Mouse (Mus musculus) megakaryocyte, embryonic 14.5 days (primary cell): ENCODE data around the gene Lurap1. TPM values are rescaled to one million over a fixed set of nuclear protein-coding genes. Genes with fewer than 3 reads are reported as not detected.

Experiments used
- H3K27me3 ChIP-seq: replicated peaks from 2 replicates; pipeline ENCODE3; 2012; ENCODE audit warnings: inconsistent platforms
- H3K36me3 ChIP-seq: replicated peaks from 2 replicates; pipeline ENCODE3; 2012; ENCODE audit warnings: low read length, inconsistent platforms, mixed read lengths
- H3K4me1 ChIP-seq: 2 replicates; pipeline ENCODE4 v1.6.1; 2012; ENCODE audit warnings: inconsistent platforms
- H3K4me3 ChIP-seq: replicated peaks from 2 replicates; pipeline ENCODE3; 2012; ENCODE audit warnings: moderate library complexity, mild to moderate bottlenecking, inconsistent platforms
- H3K9me3 ChIP-seq: 2 replicates; pipeline ENCODE4 v1.6.1; 2012; ENCODE audit warnings: inconsistent platforms
- FLI1 ChIP-seq: IDR thresholded peaks from 2 replicates; pipeline ENCODE4 v1.6.1; 2012; ENCODE audit warnings: low read length, inconsistent platforms, mixed read lengths
- GATA1 ChIP-seq: IDR thresholded peaks from 3 replicates; pipeline ENCODE4 v1.6.1; 2012; ENCODE audit warnings: mixed read lengths, low read length, inconsistent platforms, borderline replicate concordance
- polyA plus RNA-seq: library from polyadenylated mRNA; stranded (reverse); fragments of >175 nt; gene quantifications from 2 replicates; pipeline ENCODE4 v1.2.3, GENCODE M21; 2012; ENCODE audit warnings: low replicate concordance; ENCODE audit not compliant: insufficient read depth

Gene Lurap1
- polyA plus RNA-seq, 1 experiment = not detected

DNA sequence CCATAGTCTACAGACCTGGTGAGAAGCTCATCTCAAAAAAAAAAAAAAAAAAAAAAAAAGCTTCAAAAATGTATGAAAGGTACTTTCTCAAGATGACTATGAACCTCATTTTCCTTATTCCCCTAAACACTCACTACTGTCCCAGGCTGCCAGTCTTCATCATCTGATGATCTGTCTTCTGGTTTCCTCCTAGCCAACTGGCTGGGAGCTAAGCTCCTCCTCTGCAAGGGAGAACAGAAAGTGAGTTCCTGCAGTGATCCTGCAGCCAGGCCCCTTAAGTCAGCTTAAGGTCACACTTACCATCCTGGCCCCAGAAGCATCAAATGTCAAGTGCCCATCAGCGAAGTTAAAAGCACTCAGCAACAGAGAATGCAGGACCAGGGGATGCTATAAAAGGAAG lies 28.4 kb downstream of the Lurap1 start:
- Histone ChIP-seq H3K4me1 (peaks cover 36% of the 10 kb centered on the region), H3K27me3 (no peaks in the 10 kb centered on the region), H3K4me3 (peak overlapping the region; percentile 94), H3K9me3 (no peaks in the 10 kb centered on the region), H3K36me3 (peaks cover 26% of the 10 kb centered on the region)
- TF ChIP-seq GATA1 = no peak
- no peak for TF ChIP-seq FLI1

DNA sequence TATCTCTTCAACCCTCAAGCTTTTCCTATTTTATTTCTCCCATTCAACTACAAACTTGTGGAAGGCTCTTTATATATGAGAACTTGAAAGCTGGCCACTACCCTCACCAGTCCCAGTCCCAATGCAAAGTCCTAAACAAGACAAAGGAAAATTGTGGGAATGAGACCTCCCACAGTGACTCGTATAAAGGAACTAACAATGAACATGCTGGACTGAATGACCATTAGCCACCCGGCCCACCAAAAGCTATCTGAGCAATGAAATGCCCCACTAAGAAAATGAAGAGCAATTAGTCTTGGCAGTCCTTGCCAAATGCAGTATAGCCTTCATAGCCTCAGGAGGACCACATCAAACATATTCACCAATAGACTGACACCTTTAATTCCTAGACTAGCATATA lies 39.7 kb downstream of the Lurap1 start:
- Histone ChIP-seq H3K27me3 (no peaks in the 10 kb centered on the region), H3K36me3 (peaks cover 80% of the 10 kb centered on the region), H3K9me3 (no peaks in the 10 kb centered on the region), H3K4me1 (no peaks in the 10 kb centered on the region; the same call in 1 of the 2 replicates), H3K4me3 (no peak overlapping the region)
- no peak for TF ChIP-seq GATA1
- no peak for TF ChIP-seq FLI1

DNA sequence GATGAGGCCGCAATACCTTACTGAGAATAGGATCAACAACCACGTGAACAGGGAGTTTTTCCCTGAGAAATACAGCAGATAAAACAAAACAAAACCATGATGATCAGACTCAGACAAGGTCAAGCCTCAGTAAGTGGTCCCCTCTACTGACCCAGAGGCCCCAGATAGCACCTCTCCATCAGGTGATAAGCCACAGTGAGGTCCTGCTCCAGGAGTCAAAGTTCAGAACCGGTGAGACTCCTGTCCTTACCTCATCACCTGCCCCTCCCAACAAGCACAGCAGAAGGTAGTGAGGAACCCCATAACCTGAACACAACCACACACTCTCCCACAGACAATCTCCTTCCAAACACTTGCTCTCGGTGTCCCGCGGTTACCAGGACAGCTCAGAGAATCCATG lies 40.4 kb downstream of the Lurap1 start:
- Histone ChIP-seq H3K4me3 (no peak overlapping the region), H3K4me1 (no peaks in the 10 kb centered on the region; the same call in 1 of the 2 replicates), H3K27me3 (no peaks in the 10 kb centered on the region), H3K9me3 (no peaks in the 10 kb centered on the region), H3K36me3 (peaks cover 78% of the 10 kb centered on the region)
- TF ChIP-seq GATA1 = no peak
- TF ChIP-seq FLI1 = no peak

DNA sequence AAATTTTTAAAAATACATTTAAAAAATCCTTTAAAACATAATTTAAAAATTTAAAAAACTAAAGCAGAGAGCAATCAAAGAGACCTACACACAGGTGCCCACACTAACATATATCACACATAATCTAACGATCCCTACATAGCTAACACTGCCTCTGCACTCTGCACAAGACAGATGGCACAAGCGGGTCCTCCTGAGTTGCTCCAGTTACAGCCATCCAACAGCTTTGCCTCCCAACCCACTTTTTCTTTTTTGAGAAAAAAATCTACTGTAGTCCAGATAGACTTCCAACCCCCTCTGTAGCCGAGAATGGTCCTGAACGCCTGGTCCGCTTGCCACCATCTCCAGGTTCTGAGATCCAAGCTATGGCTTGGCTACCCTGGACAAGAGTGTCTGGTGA lies 45.9 kb downstream of the Lurap1 start:
- Histone ChIP-seq H3K27me3 (no peaks in the 10 kb centered on the region), H3K36me3 (peaks cover 80% of the 10 kb centered on the region), H3K4me3 (no peak overlapping the region), H3K9me3 (no peaks in the 10 kb centered on the region), H3K4me1 (peaks cover 13% of the 10 kb centered on the region)
- no peak for TF ChIP-seq FLI1
- no peak for TF ChIP-seq GATA1

DNA sequence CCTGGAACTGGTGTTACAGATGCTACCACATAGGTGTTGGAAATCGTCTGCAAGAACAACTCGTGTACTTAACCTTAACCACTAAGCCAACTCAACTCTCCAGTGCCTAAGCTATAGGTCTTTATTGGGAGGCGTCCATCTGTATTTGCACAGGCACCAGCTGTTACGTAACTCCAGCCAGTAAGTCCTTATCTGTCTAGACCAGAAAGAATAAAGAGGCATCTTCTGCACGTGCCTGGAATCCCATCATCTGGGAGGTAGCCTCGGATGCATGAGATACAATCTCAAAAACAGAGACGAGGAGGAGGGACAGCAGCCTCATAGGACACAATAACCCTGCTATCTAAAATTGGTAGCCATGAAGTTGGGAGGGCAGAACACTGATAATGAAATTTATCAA lies 50.2 kb downstream of the Lurap1 start:
- peaks cover 97% of the 10 kb centered on the region for H3K36me3 ChIP-seq
- no peak for TF ChIP-seq GATA1
- TF ChIP-seq FLI1 = no peak
- H3K9me3 ChIP-seq = no peaks in the 10 kb centered on the region
- peaks cover 13% of the 10 kb centered on the region for H3K4me1 ChIP-seq
- no peaks in the 10 kb centered on the region for H3K27me3 ChIP-seq
- H3K4me3 ChIP-seq = no peak overlapping the region

DNA sequence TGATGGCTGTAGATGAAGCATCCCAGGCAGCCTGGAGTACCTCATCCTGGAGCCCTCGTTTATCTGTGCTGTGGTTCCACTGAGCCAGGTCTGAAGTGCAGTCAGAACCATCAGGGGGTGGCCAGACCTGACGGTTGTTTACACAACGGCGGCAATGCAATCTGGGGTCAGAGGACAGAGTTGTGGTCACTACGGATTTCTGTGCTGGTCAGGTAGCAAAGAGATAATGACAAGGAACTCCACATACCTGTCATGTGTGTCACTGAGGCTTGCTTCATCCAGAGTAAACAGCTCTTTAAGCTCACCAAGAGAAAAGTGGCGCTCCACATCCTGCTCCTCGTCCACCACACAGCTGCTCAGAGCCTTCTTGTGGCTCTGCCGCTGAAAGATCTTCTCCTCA lies 53.9 kb downstream of the Lurap1 start:
- Histone ChIP-seq H3K36me3 (peaks cover 100% of the 10 kb centered on the region), H3K4me3 (no peak overlapping the region), H3K9me3 (no peaks in the 10 kb centered on the region), H3K4me1 (peaks cover 13% of the 10 kb centered on the region), H3K27me3 (no peaks in the 10 kb centered on the region)
- TF ChIP-seq GATA1 (no peak), FLI1 (no peak)

DNA sequence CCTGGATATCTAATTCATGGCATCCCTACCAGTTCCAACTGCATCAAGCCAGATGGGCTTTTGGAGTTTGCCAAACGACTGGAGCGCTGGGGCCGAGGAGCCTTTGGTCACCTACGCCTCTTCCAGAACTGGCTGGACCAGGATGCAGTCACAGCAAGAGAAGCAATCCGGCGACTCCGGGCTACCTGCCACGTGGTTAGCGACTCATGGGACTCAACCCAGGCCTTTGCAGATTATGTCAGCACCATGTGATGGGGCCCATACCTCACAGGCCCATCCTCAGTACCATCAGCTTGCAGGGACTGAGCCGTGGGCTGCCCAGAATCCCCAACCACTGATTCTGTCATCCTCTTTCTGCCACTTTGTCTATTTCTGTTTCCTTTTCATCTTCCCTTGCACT lies 54.8 kb downstream of the Lurap1 start:
- TF ChIP-seq GATA1 (no peak), FLI1 (no peak)
- Histone ChIP-seq H3K27me3 (no peaks in the 10 kb centered on the region), H3K9me3 (no peaks in the 10 kb centered on the region), H3K4me3 (no peak overlapping the region), H3K4me1 (peaks cover 7% of the 10 kb centered on the region), H3K36me3 (peaks cover 100% of the 10 kb centered on the region)

DNA sequence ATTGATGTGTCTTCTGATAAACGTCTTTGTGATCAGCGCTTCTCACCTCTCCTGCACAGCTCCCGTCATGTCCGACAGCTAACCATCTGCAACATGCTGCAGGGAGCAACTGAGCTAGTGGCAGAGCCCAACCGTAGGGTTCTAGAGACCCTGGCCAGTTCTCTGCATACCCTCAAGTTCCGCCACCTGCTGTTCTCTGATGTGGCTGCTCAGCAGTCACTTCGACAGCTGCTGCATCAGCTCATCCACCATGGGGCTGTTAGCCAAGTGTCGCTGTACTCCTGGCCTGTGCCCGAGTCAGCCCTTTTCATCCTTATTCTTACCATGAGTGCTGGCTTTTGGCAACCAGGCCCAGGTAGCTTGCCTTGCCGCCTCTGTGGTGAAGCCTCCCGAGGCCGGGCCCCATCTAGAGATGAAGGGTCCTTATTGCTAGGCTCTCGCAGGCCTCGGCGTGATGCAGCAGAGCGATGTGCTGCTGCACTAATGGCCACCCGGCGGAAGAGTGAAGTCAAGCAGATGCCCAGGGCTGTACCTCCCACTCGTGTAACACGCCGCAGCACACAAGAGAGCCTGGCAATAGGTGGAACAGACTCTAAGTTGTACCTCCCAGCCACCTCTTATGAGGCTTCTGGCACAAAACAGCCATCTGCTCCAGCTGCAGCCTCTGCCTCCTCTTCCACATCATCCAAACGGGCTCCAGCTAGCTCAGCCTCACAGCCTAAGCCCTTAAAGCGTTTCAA lies 62.5 kb downstream of the Lurap1 start:
- Histone ChIP-seq H3K9me3 (no peaks in the 10 kb centered on the region), H3K4me3 (no peak overlapping the region), H3K4me1 (no peaks in the 10 kb centered on the region), H3K36me3 (peaks cover 97% of the 10 kb centered on the region), H3K27me3 (no peaks in the 10 kb centered on the region)
- TF ChIP-seq GATA1 (no peak), FLI1 (no peak)

Other genes with a start within 250 kb of the Lurap1 start
- gene Dmbx1, start 211.4 kb downstream of the Lurap1 start, polyA plus RNA-seq = not detected in 2 replicates
- 2.9 and 3.8 TPM in 2 replicates for gene Faah, start 133.4 kb downstream of the Lurap1 start, polyA plus RNA-seq
- 0.27 TPM in 1 of 2 replicates, not detected in the other for gene Nsun4, start 97.5 kb downstream of the Lurap1 start, polyA plus RNA-seq
- gene Uqcrh, start 76.3 kb downstream of the Lurap1 start, polyA plus RNA-seq = 24.7 and 73.9 TPM in 2 replicates
- 13.4 and 17.7 TPM in 2 replicates for gene Lrrc41, start 76.1 kb downstream of the Lurap1 start, polyA plus RNA-seq
- gene Rad54l, start 27.6 kb downstream of the Lurap1 start, polyA plus RNA-seq = 0.75 TPM in 1 of 2 replicates, not detected in the other
- gene Pomgnt1, start 27.5 kb downstream of the Lurap1 start, polyA plus RNA-seq = 1.0 and 6.1 TPM in 2 replicates
- gene Tspan1, start 16.3 kb upstream of the Lurap1 start, polyA plus RNA-seq = not detected in 2 replicates
- not detected in 2 replicates for gene 1700042G07Rik, start 22.0 kb upstream of the Lurap1 start, polyA plus RNA-seq
- gene Gm49337, start 22.0 kb upstream of the Lurap1 start, polyA plus RNA-seq = not detected in 2 replicates
- 1.2 TPM in 1 of 2 replicates, not detected in the other for gene Pik3r3, start 70.3 kb upstream of the Lurap1 start, polyA plus RNA-seq